Mouse (Mus musculus) testis, postnatal 10 days (tissue): ENCODE data around the gene Irf3.

Experiments used
- DNase-seq: peaks from one replicate; pipeline ENCODE4 v3.0.0; 2021; ENCODE audit warnings: low spot score

The Irf3 gene

GRCm38 (mm10) chr7:44974383-44975116 lies 22.9 kb upstream of the Irf3 start, which contains the start of gene Cpt1c:
Gene Cpt1c (minus strand): TSS chr7:44974851.
- DNase-seq, result peak; percentile 89

GRCm38 (mm10) chr7:44975117-44975419 lies 22.4 kb upstream of the Irf3 start:
- no peak for DNase-seq

- no peak for DNase-seq
These were observed 19.1 kb upstream of the Irf3 start for GRCm38 (mm10) chr7:44978300-44978699.

DNA sequence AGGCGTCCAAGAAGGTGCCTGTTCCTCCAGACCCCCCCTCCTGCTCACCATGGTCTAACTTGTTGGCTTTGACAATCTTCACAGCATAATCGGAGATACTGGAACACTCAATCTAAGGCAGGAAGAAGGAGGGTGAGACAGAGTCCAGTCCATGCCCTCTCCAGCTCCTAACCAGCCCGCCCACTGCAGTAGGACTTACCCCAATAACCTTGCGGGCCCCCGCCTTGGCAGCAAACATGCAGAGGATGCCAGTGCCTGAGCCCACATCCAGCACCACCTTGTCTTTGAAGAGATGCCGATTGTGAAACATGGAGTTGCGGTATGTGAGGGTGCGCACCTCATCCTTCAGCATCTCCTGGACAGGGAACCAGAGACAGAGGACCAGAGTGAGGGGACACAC lies 15.9 kb upstream of the Irf3 start:
- no peak for DNase-seq

- peak; percentile 94 for DNase-seq
These were observed 14.4 kb upstream of the Irf3 start for GRCm38 (mm10) chr7:44983085-44983484.

- no peak for DNase-seq
These were observed 13.3 kb upstream of the Irf3 start for GRCm38 (mm10) chr7:44983944-44984832.

GRCm38 (mm10) chr7:44984833-44985164 lies 12.6 kb upstream of the Irf3 start:
- DNase-seq, result no peak

DNA sequence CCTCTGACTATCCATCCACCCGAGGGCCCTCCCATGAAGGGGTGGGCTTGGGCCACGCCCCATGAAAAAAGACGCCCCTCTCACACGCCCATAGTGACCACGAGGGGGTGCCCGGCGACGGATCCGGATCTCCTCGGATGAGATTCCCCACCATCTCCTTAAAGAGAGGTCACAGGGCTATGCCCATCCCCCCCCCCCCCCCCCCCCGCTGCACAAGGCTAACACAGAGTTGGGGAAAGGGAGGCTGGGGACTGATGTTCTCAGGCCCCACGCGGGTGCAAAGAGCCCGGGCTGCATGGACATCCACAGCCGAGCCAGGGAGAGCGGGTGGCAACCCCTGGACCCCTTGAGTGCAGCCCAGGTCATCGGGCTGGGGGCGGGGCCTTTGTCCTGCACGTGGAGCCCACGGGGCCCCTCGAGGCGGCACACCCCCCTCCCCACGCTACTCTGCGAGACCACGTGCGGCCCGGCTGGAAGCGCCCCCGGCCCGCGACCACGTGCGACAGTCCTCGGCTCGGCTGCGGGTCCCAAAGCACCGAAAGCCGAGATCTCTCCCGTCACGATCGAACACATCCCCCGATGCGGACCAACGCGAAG lies 11.8 kb upstream of the Irf3 start:
- DNase-seq, result peak; percentile 88

DNA sequence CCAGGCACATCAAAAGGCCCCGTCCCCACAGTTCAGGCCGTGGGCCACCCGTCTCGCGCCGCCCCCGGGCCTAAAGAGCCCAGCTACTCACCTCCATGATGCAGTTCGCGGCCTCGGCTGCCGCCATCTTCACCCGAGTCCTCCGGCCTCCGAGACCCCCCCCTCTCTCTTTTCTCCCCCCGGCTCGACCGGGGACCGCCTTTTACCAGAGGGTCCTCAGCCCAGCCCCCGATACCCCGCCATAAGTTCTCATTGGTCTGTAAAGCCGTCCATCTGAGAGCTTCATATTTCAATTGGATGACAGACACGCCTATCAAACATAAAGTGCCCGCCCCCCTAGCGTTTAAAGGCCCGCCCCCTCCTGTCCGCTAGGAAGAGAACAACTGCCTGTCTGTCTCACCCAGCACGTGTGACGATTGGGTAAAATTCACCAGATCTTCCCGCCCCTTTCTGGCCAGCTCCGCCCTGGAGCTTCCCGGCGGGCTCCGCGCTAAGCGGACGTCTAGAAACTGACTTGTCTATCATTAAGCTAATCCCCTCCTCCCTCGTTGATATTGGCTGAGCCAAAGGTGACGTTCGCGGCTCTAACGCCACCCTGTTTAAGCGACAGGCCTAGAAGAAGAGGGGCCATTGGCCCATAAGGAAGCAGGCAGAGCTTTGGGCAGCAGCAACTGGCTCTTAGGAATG lies 11.1 kb upstream of the Irf3 start, which contains the start of gene Prmt1:
Prmt1 (minus strand) TSS at position 377 of the 687 bp plus-strand sequence.
- DNase-seq, result peak; percentile 94

DNA sequence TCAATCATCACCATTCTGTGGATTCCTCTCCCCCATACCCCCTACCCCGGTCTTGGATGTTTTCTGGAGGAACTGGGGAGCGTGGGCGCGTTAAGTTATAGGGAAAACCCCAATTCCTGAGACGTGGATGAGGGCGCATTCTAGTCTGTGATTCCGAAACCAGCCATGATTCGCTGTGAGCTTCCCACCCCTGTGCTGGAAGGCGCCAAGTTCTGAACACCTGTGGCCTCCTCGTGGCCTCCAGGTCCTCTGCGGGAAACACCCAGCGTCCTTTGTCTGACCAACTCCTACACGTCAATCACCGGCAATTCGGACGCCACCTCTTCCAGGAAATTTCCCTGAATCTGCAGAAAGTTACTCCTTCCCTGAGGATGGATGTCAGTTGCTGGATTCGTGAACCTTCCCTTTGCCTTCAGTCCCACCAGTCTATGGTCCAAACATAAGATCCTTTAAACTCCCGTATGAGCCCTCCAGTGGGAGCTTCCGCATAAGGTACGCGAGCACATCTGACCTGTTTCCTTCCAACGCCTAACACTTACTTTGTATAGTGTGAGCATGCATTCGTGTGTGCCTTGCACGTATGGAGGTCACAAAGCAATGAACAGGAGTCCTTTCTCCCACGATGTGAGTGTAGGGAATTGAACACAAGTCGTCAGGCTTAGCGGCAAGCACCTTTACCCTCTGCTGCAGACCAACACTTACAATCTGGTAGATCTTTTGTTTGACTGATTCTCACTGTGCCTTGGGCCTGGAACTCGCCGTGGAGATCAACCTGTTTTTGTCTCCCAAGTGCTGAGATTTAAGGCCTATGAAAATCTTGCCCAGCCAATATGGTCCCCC lies 10.3 kb upstream of the Irf3 start:
- no peak for DNase-seq

DNA sequence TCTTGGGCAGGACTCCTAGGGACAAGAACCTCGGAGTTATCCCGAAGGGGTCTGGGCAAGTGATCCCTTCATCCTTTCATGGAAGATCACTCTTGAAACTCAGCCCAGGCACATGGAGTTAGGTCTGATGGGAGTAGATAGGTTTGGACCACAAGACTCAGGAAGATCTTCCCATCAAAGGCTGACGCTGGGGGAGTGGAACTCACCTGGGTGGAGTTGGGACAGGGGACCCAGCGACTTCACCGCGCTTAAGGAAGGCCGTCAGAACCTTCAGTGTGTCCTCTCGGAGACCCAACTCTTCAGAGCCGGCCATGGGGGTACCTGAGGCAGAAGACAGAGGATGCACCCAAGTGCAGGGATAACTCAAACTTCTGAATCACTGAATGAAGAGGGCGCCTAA lies 776 bp upstream of the Irf3 start:
- DNase-seq, result no peak

- DNase-seq, result no peak
These were observed 536 bp downstream of the Irf3 start for GRCm38 (mm10) chr7:44997940-44998428.

GRCm38 (mm10) chr7:44998501-44998955 lies 1.1 kb downstream of the Irf3 start, which contains the start of gene Bcl2l12:
Gene Bcl2l12 (minus strand): TSS chr7:44998712.
- DNase-seq, result peak; percentile 77

GRCm38 (mm10) chr7:44999753-45000152 lies 2.3 kb downstream of the Irf3 start:
- DNase-seq, result no peak

DNA sequence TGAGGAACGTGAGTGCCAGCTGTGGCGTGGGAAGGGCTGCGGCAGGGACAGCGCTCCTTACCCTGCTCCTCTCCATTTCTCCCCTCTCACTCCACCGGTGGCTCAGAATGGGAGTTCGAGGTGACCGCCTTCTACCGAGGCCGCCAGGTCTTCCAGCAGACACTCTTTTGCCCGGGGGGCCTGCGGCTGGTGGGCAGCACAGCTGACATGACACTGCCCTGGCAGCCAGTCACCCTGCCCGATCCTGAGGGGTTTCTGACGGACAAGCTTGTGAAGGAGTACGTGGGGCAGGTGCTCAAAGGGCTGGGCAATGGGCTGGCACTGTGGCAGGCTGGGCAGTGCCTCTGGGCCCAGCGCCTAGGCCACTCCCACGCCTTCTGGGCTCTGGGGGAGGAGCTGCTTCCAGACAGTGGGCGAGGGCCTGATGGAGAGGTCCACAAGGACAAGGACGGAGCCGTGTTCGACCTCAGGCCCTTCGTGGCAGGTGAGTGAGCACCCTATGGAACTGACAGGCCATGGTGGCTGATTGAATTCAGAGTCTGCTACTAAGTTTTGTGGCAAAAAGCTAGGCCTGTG lies 3.2 kb downstream of the Irf3 start:
- no peak for DNase-seq

DNA sequence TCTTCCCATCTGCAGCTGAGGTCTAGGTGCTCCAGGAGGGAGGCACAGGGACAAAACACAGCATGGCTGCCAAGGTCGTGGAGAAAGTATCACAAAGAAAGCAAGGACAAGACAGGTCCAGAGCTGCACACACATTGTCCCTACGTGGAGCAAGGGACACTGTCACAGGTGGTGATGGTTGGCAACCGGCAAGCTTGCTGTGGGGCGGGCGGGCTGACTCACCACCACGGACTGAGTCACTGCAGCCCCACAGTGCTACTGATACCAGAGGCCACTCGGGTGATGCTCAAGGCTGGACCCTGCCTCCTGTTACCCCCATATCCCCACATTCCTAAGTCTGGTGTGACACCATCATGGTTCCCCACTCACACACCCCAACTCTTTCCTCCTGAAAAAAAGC lies 5.0 kb downstream of the Irf3 start:
- DNase-seq, result no peak

DNA sequence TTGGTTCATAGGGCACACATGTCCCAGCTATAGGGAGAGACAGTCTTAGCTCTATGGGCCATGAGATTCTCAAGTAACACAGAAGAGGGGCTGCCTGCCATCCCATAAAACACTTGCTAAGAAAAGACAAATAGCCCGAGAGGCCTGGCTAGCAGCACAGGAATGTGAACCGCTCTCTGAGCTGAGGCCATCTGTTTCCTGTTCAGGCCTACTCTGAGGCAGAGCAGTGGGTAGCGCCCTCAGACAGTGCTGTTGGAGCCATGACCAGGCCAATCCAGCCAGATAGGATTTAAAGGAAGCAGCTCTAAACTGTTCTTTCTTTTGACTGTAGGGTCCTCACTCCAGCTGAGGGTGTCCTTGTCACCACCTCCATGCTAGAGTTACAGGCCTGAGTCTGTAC lies 7.1 kb downstream of the Irf3 start:
- DNase-seq, result no peak

DNA sequence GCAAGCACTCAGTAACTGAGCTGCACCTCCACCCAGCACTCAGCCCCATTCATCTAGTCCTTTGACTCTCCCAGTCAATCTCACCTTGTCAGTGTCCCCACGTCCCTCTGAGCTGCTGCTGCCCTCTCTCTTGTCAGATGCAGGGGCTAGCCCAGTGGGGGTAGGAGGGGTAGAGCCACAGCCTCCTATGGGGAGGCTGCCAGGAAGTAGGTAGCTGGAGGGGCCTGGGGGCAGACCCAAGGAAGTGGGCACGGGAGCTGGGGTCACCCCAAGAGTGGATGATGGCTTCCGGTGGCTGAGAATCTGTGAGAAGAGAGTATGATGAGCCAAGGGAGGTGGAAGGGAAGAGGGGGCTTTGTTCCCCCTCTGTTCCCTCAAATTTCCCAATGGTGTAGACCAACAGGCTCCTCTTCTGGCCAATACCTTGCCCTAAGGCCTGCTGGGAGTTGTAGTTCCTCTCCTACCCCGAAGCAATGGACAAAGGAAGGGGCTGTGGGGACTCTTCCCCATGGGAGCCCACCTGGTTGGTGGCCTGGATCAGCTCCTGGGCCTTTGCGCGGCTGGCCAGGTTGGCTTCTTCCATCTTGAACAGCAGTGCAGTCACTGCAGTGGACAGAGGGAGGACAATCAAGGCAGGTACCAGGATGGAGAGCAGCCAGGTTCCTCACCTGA lies 8.0 kb downstream of the Irf3 start:
- no peak for DNase-seq

- no peak for DNase-seq
These were observed 9.1 kb downstream of the Irf3 start for GRCm38 (mm10) chr7:45006503-45006902.

DNA sequence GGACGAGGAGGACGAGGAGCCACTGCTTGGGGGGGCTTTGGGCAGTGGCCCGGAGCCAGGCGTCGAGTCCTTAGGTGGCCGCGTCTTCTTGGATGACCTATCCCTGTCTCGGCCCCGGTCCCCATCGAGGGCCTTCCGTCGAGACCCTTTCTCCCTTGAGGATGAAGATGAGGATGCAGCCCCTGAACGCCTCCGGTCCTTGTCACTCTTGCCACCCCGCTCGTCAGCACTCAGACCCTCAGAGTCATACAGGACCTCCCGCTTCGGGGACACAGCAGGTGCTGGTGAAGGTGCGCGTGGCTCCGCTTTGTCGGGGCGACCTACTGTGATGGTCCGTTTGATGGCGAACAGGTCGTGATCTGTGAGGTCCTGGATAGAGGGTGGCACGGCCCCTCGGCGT lies 9.7 kb downstream of the Irf3 start:
- DNase-seq, result no peak
